17 mouse cellular contexts compared by ENCODE assay signal in genomic region chr11:44206866-44207265, GRCm38 (mm10).
"Had no signal": no experiment of that assay in that cellular context is flagged by ENCODE, and none has a peak within 500 bp of the region (broad histone marks: within the 10 kb centered on the region; RNA-seq: fewer than 3 reads in every experiment).

No protein-coding gene starts in this region.

- H3K4me1 ChIP-seq: neural tube, embryonic 12.5 days; neural tube, embryonic 13.5 days; neural tube, embryonic 15.5 days; stomach, embryonic 15.5 days had no signal

- H3K9ac ChIP-seq: neural tube, embryonic 12.5 days; neural tube, embryonic 13.5 days; neural tube, embryonic 15.5 days; stomach, embryonic 15.5 days had no signal

- H3K4me3 ChIP-seq: neural tube, embryonic 12.5 days; neural tube, embryonic 13.5 days; neural tube, embryonic 15.5 days; stomach, embryonic 15.5 days had no signal

- H3K27me3 ChIP-seq: neural tube, embryonic 12.5 days; neural tube, embryonic 13.5 days; neural tube, embryonic 15.5 days; stomach, embryonic 15.5 days had no signal

- H3K9me3 ChIP-seq: neural tube, embryonic 12.5 days; neural tube, embryonic 13.5 days; neural tube, embryonic 15.5 days; stomach, embryonic 15.5 days had no signal

- DNase-seq: retina, postnatal 1 day; right cerebral cortex, adult 18-20 months; right cerebral cortex, postnatal 14 days; right cerebral cortex, postnatal 25 days; right cerebral cortex, postnatal 4 days; spleen, adult 18-20 months; thymus, adult 18-20 months; thymus, adult 2 months; thymus, postnatal 14 days; thymus, postnatal 25 days; thymus, postnatal 36 days; thymus, postnatal 4 days had no signal

- H3K36me3 ChIP-seq: neural tube, embryonic 12.5 days; neural tube, embryonic 13.5 days; neural tube, embryonic 15.5 days; stomach, embryonic 15.5 days had no signal

- H3K27ac ChIP-seq: neural tube, embryonic 12.5 days; neural tube, embryonic 13.5 days; neural tube, embryonic 15.5 days; stomach, embryonic 15.5 days; stomach, postnatal 0 days had no signal

- H3K4me2 ChIP-seq: neural tube, embryonic 12.5 days; neural tube, embryonic 13.5 days; neural tube, embryonic 15.5 days; stomach, embryonic 15.5 days had no signal
